Mouse (Mus musculus) yolk sac, embryonic 10.5 days (tissue): ENCODE measurements around the gene Crhbp.

Source experiments
- DNase-seq: peaks from one replicate; pipeline ENCODE4 v3.0.0-alpha.2; 2017; ENCODE audit warnings: low spot score

Crhbp gene

DNA sequence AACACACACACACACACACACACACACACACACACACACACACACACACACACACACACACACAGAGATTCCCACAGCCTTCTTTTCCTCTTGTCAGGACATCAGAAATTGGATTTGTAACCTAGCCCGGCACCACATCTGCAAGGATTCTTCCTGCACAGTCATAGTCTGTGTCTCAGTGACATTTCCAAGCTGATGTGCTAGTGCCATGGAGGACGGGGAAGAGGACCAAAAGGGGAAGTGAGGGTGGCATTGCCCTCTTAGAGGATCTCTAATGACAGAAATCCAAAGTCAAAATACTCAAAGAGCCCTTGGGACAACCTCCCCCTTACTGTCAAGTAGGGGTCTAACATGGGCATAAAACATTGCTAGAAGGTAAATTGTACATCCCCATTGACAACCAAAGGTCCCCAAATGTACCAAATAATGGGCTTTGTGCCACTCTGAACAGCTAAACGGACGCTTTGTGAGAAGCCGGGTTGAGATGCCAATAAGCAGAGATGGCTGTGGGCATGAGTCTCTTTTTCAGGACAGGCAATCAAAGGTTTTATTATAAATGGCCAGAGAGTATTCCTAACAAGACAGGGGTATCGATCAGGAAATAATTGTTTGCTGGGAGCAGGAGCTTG is 26.0 kb downstream of the Crhbp start:
- DNase-seq: no peak

DNA sequence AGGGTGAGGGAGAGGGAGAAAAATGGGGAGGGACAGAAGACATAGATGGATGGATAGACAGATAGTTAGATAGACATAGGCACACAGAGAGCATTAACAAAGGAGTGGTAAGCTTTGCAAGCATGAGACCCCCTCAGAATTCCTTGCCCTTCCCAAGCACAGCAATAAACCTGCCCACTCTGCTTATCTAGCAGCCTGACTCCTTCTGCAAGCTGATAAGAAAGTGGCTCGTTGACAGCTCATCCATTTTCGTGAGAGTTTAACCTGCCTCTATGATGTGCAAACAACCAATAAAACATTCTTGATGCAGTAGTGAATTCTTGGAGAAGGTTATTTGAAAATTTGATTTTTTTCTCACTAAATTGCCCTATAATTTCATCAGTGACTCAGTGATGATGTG is 32.5 kb downstream of the Crhbp start:
- peak; percentile 7 for DNase-seq

DNA sequence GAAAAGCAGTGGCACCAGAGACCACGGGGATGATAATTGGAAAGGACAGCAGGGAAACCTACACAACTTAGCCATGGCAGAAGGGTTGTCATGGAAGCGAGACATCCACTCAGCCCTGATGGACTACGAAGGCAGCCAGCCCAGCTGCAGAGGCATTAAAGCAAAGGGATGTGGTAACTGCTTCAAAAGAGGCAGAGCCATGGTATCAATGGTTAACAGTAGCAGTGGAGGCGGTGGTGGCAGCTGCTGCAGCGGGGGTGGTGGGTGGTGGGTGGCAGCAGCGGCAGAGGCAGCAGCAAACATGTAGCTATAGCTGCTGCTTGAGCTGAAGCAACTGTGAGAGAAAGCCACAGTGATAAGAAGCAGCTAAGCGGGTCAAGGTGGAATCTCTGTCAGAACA is 51.5 kb downstream of the Crhbp start:
- no peak for DNase-seq

DNA sequence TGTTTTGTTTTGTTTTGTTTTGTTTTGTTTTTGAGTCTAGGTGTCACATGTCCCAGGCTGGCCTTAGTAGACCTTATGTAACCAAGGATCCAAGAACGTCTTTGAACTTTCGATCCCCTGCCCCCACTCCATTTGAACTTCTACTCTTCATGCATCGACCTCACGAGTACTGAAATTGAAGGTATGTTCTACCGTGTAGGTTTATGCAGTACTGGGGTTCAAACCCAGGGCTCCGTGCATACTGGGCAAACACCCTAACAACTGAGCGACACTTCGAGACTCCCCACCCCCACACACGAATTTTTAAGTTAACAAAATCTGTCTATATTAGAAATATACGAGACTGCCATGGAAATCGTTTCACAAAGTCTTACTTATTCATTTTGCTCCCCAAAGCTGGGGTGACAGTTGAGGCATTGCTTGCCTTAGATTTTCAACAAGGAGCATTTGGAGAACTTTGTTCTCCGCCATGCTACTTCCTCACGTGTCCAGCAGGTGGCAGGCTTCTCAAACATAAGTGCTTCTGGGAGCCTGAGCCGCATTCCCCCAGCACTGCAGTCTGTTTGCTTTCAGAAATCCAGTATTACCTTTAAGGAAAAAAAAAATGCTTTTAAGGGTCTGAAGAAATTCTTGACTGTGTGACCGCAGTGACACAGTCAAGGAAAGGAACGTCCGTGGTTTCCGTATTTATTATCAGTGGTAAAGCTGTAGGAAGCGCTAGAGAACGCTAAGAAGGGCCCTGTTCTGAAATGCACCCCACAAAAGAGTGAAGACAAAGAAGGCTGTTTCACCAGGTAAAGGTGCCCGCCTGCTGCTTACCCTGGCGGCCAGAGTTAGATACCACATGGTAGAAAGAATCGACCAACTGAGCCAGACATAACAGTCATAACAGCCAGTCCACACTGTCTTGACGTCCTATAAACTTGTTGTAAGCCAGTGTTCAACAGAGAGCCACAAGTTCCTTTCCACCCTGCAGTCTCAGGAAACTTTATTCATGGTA is 54.6 kb downstream of the Crhbp start:
- DNase-seq: peak; percentile 66

DNA sequence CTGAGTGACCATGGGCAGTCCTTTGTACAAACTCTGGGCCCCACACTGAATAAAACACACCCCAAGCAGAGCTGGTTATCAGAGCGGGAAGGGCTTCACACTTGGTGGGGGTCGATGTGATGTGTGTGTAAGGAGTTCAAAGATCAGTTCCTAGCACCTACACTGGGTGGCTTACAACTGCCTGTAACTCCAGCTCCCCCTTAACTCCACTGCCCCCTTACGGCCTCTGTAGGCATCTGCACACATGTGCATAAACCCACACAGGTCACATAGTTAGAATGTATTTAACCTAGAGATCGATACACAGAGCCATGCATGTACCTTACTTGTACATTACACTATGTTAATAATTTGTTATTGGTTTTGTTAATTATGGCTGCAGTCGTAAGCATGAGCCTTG is 56.5 kb downstream of the Crhbp start:
- DNase-seq: no peak

DNA sequence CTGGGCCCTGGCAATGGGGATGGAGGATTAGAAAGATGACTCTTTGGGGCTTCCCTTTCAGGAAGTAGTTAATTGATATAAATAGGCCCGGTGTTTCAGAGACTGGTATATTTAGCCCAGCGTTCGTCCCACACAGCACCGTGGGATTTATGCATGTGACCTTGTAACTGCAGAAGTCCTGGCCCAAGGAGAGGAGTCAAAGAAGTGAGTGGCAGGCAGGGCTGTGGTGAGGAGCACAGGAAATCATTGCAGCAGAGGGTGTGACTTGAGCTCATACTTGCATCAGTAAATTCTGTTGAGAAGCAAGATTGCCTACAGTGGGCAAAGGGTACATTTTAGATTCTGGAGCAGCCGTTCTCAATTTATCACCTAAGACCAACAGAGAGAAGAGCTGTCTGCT is 62.3 kb downstream of the Crhbp start:
- no peak for DNase-seq
